Comparison of ENCODE assay signal across 9 mouse cellular contexts in genomic region chr17:24902671-24903474, GRCm38 (mm10). TPM values are rescaled to one million over a fixed set of nuclear protein-coding genes. Genes with fewer than 3 reads are reported as not detected.
DNase-seq lines count a peak whose midpoint lies in the region; ATAC-seq and TF ChIP-seq lines count a peak whose summit lies in the region.
"Had no signal": no experiment of that assay in that cellular context is flagged by ENCODE, and none has a peak within 500 bp of the region (broad histone marks: within the 10 kb centered on the region; RNA-seq: fewer than 3 reads in every experiment).

No protein-coding gene starts in this region.

- peak; percentile 34; the same call in 1 of the 2 replicates for ATAC-seq in heart, embryonic 13.5 days (ENCODE audit: extremely low read depth, insufficient number of reproducible peaks, low FRiP score, low TSS enrichment)
- no peak for ATAC-seq in activated CD4-positive, CD25-positive, alpha-beta regulatory T cell, adult 4 months
- ATAC-seq in forebrain, embryonic 11.5 days (replicated peaks; ENCODE audit: low FRiP score): no peak

- DNase-seq in heart, postnatal 25 days (ENCODE audit: low spot score): no peak
- DNase-seq in c-Kit-positive CD71-positive TER-119-positive erythroid progenitor cells, embryonic 14.5 days (ENCODE audit: low spot score): peak; percentile 90
- DNase-seq in liver, adult 2 months (ENCODE audit: extremely low read depth, low read depth, low spot score): no peak
- no peak for DNase-seq in forebrain, embryonic 11.5 days (ENCODE audit: low spot score)
- DNase-seq in gastrocnemius, postnatal 10 days: no peak

- intact Hi-C loops in heart, postnatal 25 days (cut with DNase I): no loop called here

- H3K36me3 ChIP-seq in heart, embryonic 13.5 days: peaks cover 100% of the 10 kb centered on the region
- peaks cover 12% of the 10 kb centered on the region for H3K36me3 ChIP-seq in ES-Bruce4 (ENCODE audit: control insufficient read depth, insufficient read depth, low read length, poor library complexity, severe bottlenecking)
- H3K36me3 ChIP-seq in liver, adult 2 months (ENCODE audit: control insufficient read depth, insufficient read depth, low read length): peaks cover 29% of the 10 kb centered on the region
- peaks cover 29% of the 10 kb centered on the region for H3K36me3 ChIP-seq in forebrain, embryonic 11.5 days (ENCODE audit: control insufficient read depth, insufficient read depth, low read length)

- no peaks in the 10 kb centered on the region for H3K27me3 ChIP-seq in heart, embryonic 13.5 days (replicated peaks)
- no peaks in the 10 kb centered on the region for H3K27me3 ChIP-seq in ES-Bruce4 (ENCODE audit: control insufficient read depth, insufficient read depth, low read length, poor library complexity, severe bottlenecking)
- no peaks in the 10 kb centered on the region for H3K27me3 ChIP-seq in liver, adult 2 months (ENCODE audit: control insufficient read depth, insufficient read depth, low read length)
- no peaks in the 10 kb centered on the region for H3K27me3 ChIP-seq in forebrain, embryonic 11.5 days (ENCODE audit: control insufficient read depth, insufficient read depth, low read length)
- H3K27me3 ChIP-seq: embryonic facial prominence, embryonic 12.5 days had no signal

- H3K9ac ChIP-seq in heart, embryonic 13.5 days: no peak overlapping the region
- H3K9ac ChIP-seq in ES-Bruce4 (ENCODE audit: low read depth, poor library complexity, severe bottlenecking): no peak overlapping the region
- no peak overlapping the region for H3K9ac ChIP-seq in liver, adult 2 months (ENCODE audit: low read depth, low read length)
- no peak overlapping the region for H3K9ac ChIP-seq in forebrain, embryonic 11.5 days (ENCODE audit: low read length)
- H3K9ac ChIP-seq: embryonic facial prominence, embryonic 12.5 days had no signal

- H3K9me3 ChIP-seq in heart, embryonic 13.5 days: no peaks in the 10 kb centered on the region
- no peaks in the 10 kb centered on the region for H3K9me3 ChIP-seq in ES-Bruce4 (replicated peaks; ENCODE audit: control insufficient read depth, insufficient read depth, low read length, poor library complexity, severe bottlenecking)
- no peaks in the 10 kb centered on the region for H3K9me3 ChIP-seq in forebrain, embryonic 11.5 days (ENCODE audit: control insufficient read depth, low read length)
- H3K9me3 ChIP-seq: embryonic facial prominence, embryonic 12.5 days had no signal

- 64% methylated on average over 9 of the region's 9 CpGs for WGBS in heart, embryonic 13.5 days
- WGBS in liver, adult 2 months: 77% methylated on average over 9 of the region's 9 CpGs
- WGBS in forebrain, embryonic 11.5 days: 67% methylated on average over 9 of the region's 9 CpGs

- H3K4me2 ChIP-seq in heart, embryonic 13.5 days: peak overlapping the region; percentile 9; the same call in 1 of the 2 replicates
- H3K4me2 ChIP-seq in forebrain, embryonic 11.5 days (ENCODE audit: low read depth, low read length, severe bottlenecking): no peak overlapping the region
- H3K4me2 ChIP-seq: embryonic facial prominence, embryonic 12.5 days had no signal

- peaks cover 11% of the 10 kb centered on the region for H3K4me1 ChIP-seq in heart, embryonic 13.5 days
- H3K4me1 ChIP-seq in ES-Bruce4 (ENCODE audit: control insufficient read depth, insufficient read depth, low read length): no peaks in the 10 kb centered on the region
- H3K4me1 ChIP-seq in liver, adult 2 months (ENCODE audit: control insufficient read depth, insufficient read depth, low read length): peaks cover 4% of the 10 kb centered on the region; the same call in 1 of the 2 replicates
- H3K4me1 ChIP-seq in forebrain, embryonic 11.5 days (replicated peaks; ENCODE audit: control insufficient read depth, insufficient read depth, low read length): no peaks in the 10 kb centered on the region
- H3K4me1 ChIP-seq: embryonic facial prominence, embryonic 12.5 days had no signal

- no peak for TF ChIP-seq EP300 in ES-Bruce4 (IDR thresholded peaks at IDR 0.05; ENCODE audit: insufficient read depth, low read depth, low read length)

- H3K4me3 ChIP-seq in heart, embryonic 13.5 days: no peak overlapping the region
- H3K4me3 ChIP-seq in ES-Bruce4 (ENCODE audit: low read depth, low read length): no peak overlapping the region
- H3K4me3 ChIP-seq in liver, adult 2 months (ENCODE audit: insufficient read depth, low read depth, low read length): no peak overlapping the region
- no peak overlapping the region for H3K4me3 ChIP-seq in forebrain, embryonic 11.5 days (ENCODE audit: low read depth, low read length)
- H3K4me3 ChIP-seq: embryonic facial prominence, embryonic 12.5 days had no signal

- H3K27ac ChIP-seq in heart, embryonic 13.5 days (replicated peaks): no peak overlapping the region; the same call in 1 of the 2 replicates
- H3K27ac ChIP-seq in ES-Bruce4 (ENCODE audit: insufficient read depth, low read length): no peak overlapping the region
- H3K27ac ChIP-seq in liver, adult 2 months (replicated peaks; ENCODE audit: insufficient read depth, low read depth, low read length): no peak overlapping the region
- no peak overlapping the region for H3K27ac ChIP-seq in forebrain, embryonic 11.5 days (ENCODE audit: low read depth, low read length)
- H3K27ac ChIP-seq: embryonic facial prominence, embryonic 12.5 days had no signal

- peak; percentile 66 for TF ChIP-seq CTCF in ES-Bruce4 (IDR thresholded peaks at IDR 0.05; ENCODE audit: low read depth, low read length)
- TF ChIP-seq CTCF in liver, adult 2 months (IDR thresholded peaks at IDR 0.05; ENCODE audit: low read depth, low read length): peak; percentile 56

- no peak for TF ChIP-seq POLR2A in ES-Bruce4 (IDR thresholded peaks at IDR 0.05; ENCODE audit: insufficient read depth, low read length)
- no peak for TF ChIP-seq POLR2A in liver, adult 2 months (IDR thresholded peaks at IDR 0.05; ENCODE audit: extremely low read depth, insufficient read depth, low read length)

- no peaks in the 10 kb centered on the region for H3K79me2 ChIP-seq in liver, adult 2 months (ENCODE audit: control insufficient read depth, insufficient read depth, low read length)

RNA-seq across cellular contexts. Expression of gene Nme3, which starts 6.6 kb away (rescaled TPM):
- 32.0 and 41.0 TPM in 2 replicates for polyA plus RNA-seq in heart, embryonic 13.5 days (2015; fragmentation: Nextera tagmentation; extraction: Ambion mirVana)
- 10 to 100 TPM; 33.9 to 35.6 TPM for total RNA-seq in heart, postnatal 25 days (2021)
- 31.1 and 32.3 TPM in 2 replicates for polyA plus RNA-seq in ES-Bruce4 (2011; ENCODE audit: insufficient read depth, insufficient read length, low read depth, missing spikeins)
- total RNA-seq in liver, adult 2 months (2014; rRNA removed): 46.6 and 49.1 TPM in 2 replicates
- polyA plus RNA-seq in liver, adult 2 months (2012; rRNA removed): 69.7 and 72.3 TPM in 2 replicates
- polyA plus RNA-seq in activated CD4-positive, CD25-positive, alpha-beta regulatory T cell, adult 4 months (2017; shearing (Covaris generic)): 10 to 100 TPM; 51.5 to 53.2 TPM
- polyA plus RNA-seq in forebrain, embryonic 11.5 days (2014; fragmentation: Nextera tagmentation; extraction: Ambion mirVana): 47.8 and 60.8 TPM in 2 replicates
- 10 to 100 TPM; 13.5 to 14.7 TPM for total RNA-seq in gastrocnemius, postnatal 10 days (2021)

RNA-seq across cellular contexts. Expression of gene Mrps34, which starts 8.0 kb away (rescaled TPM):
- 79.2 and 81.5 TPM in 2 replicates for polyA plus RNA-seq in heart, embryonic 13.5 days (2015; fragmentation: Nextera tagmentation; extraction: Ambion mirVana)
- 100 to 1,000 TPM; 110 to 111 TPM for total RNA-seq in heart, postnatal 25 days (2021)
- 29.9 and 35.5 TPM in 2 replicates for polyA plus RNA-seq in ES-Bruce4 (2011; ENCODE audit: insufficient read depth, insufficient read length, low read depth, missing spikeins)
- 47.5 and 53.7 TPM in 2 replicates for total RNA-seq in liver, adult 2 months (2014; rRNA removed)
- 124 and 149 TPM in 2 replicates for polyA plus RNA-seq in liver, adult 2 months (2012; rRNA removed)
- polyA plus RNA-seq in activated CD4-positive, CD25-positive, alpha-beta regulatory T cell, adult 4 months (2017; shearing (Covaris generic)): 10 to 100 TPM; 77.7 to 87.5 TPM
- 76.9 and 81.8 TPM in 2 replicates for polyA plus RNA-seq in forebrain, embryonic 11.5 days (2014; fragmentation: Nextera tagmentation; extraction: Ambion mirVana)
- 100 to 1,000 TPM; 108 to 121 TPM for total RNA-seq in gastrocnemius, postnatal 10 days (2021)

RNA-seq across cellular contexts. Expression of gene Eme2, which starts 8.0 kb away (rescaled TPM):
- 20.7 and 22.5 TPM in 2 replicates for polyA plus RNA-seq in heart, embryonic 13.5 days (2015; fragmentation: Nextera tagmentation; extraction: Ambion mirVana)
- 10 to 100 TPM; 17.8 to 19.9 TPM for total RNA-seq in heart, postnatal 25 days (2021)
- 4.0 and 6.8 TPM in 2 replicates for polyA plus RNA-seq in ES-Bruce4 (2011; ENCODE audit: insufficient read depth, insufficient read length, low read depth, missing spikeins)
- total RNA-seq in liver, adult 2 months (2014; rRNA removed): 19.5 and 20.5 TPM in 2 replicates
- 21.0 and 31.2 TPM in 2 replicates for polyA plus RNA-seq in liver, adult 2 months (2012; rRNA removed)
- 10 to 100 TPM; 12.8 to 26.0 TPM for polyA plus RNA-seq in activated CD4-positive, CD25-positive, alpha-beta regulatory T cell, adult 4 months (2017; shearing (Covaris generic))
- 29.1 and 31.2 TPM in 2 replicates for polyA plus RNA-seq in forebrain, embryonic 11.5 days (2014; fragmentation: Nextera tagmentation; extraction: Ambion mirVana)
- 10 to 100 TPM; 12.0 to 20.8 TPM for total RNA-seq in gastrocnemius, postnatal 10 days (2021)

RNA-seq across cellular contexts. Expression of gene Spsb3, which starts 16.4 kb away (rescaled TPM):
- 27.8 and 29.9 TPM in 2 replicates for polyA plus RNA-seq in heart, embryonic 13.5 days (2015; fragmentation: Nextera tagmentation; extraction: Ambion mirVana)
- total RNA-seq in heart, postnatal 25 days (2021): 10 to 100 TPM; 33.4 to 36.3 TPM
- 10.5 and 13.8 TPM in 2 replicates for polyA plus RNA-seq in ES-Bruce4 (2011; ENCODE audit: insufficient read depth, insufficient read length, low read depth, missing spikeins)
- 8.7 and 14.8 TPM in 2 replicates for total RNA-seq in liver, adult 2 months (2014; rRNA removed)
- polyA plus RNA-seq in liver, adult 2 months (2012; rRNA removed): 37.5 and 42.4 TPM in 2 replicates
- polyA plus RNA-seq in activated CD4-positive, CD25-positive, alpha-beta regulatory T cell, adult 4 months (2017; shearing (Covaris generic)): 10 to 100 TPM; 38.5 to 50.9 TPM
- 44.7 and 47.3 TPM in 2 replicates for polyA plus RNA-seq in forebrain, embryonic 11.5 days (2014; fragmentation: Nextera tagmentation; extraction: Ambion mirVana)
- total RNA-seq in gastrocnemius, postnatal 10 days (2021): 10 to 100 TPM; 28.2 to 30.4 TPM

RNA-seq across cellular contexts. Expression of gene Nubp2, which starts 16.7 kb away (rescaled TPM):
- polyA plus RNA-seq in heart, embryonic 13.5 days (2015; fragmentation: Nextera tagmentation; extraction: Ambion mirVana): 36.1 and 41.4 TPM in 2 replicates
- 10 to 100 TPM; 18.2 to 19.4 TPM for total RNA-seq in heart, postnatal 25 days (2021)
- 29.8 and 39.0 TPM in 2 replicates for polyA plus RNA-seq in ES-Bruce4 (2011; ENCODE audit: insufficient read depth, insufficient read length, low read depth, missing spikeins)
- 16.2 and 24.7 TPM in 2 replicates for total RNA-seq in liver, adult 2 months (2014; rRNA removed)
- 30.2 and 33.0 TPM in 2 replicates for polyA plus RNA-seq in liver, adult 2 months (2012; rRNA removed)
- polyA plus RNA-seq in activated CD4-positive, CD25-positive, alpha-beta regulatory T cell, adult 4 months (2017; shearing (Covaris generic)): 100 to 1,000 TPM in 1 of 2 experiments, 10 to 100 TPM in 1; 88.6 to 103 TPM
- 71.9 and 82.0 TPM in 2 replicates for polyA plus RNA-seq in forebrain, embryonic 11.5 days (2014; fragmentation: Nextera tagmentation; extraction: Ambion mirVana)
- total RNA-seq in gastrocnemius, postnatal 10 days (2021): 10 to 100 TPM; 15.0 to 18.5 TPM
